Mouse (Mus musculus): ENCODE results near the gene Actr1a.

GRCm38 (mm10) chr19:46398401-46398800, 2.9 kb upstream of the Actr1a start:
- TF ChIP-seq CTCF (IDR thresholded peaks at IDR 0.05; ENCODE audit: insufficient read depth, low read depth, low read length) = no peak
- TF ChIP-seq POLR2A (IDR thresholded peaks at IDR 0.05; ENCODE audit: insufficient read depth, low read depth, low read length) = no peak
